Mouse (Mus musculus) heart, adult 11 months (tissue): Measurements from ENCODE around the gene Cdhr3.

Experiments
- DNase-seq: peaks from one replicate; pipeline ENCODE4 v3.0.0; 2022

Gene Cdhr3

DNA sequence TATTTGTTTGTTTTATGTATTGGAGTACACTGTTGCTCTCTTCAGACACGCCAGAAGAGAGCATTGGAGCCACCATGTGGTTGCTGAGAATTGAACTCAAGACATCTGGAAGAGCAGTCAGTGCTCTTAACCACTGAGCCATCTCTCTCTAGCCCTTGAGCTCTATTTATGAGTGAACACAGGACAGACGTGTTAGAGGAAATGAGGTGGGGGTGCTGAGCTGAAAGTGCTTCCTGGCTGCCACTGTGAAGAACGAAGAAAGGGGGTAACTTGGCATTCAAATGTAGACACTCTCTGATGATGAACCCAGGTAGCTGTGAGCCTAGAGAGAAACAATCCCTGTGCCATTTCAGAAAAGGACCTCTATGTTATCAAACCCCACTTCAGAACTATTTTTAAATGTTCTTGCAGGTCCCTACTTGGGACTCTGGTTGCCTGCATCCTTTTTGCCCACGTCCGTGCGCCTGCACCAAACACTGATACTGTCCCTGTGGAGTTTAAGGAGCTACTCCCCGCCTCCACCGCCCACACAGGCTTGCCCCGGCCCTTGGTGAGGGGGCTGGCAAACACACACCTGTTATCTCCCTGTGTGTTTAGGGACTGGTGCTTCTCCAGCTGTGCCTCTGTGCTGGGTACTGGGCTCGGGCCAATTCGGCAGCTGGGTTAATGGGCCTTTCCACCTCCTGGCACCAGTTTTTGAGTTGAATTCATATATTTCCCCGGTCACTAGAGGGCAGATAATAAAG is 58.2 kb downstream of the Cdhr3 start:
- peak; percentile 88 for DNase-seq

DNA sequence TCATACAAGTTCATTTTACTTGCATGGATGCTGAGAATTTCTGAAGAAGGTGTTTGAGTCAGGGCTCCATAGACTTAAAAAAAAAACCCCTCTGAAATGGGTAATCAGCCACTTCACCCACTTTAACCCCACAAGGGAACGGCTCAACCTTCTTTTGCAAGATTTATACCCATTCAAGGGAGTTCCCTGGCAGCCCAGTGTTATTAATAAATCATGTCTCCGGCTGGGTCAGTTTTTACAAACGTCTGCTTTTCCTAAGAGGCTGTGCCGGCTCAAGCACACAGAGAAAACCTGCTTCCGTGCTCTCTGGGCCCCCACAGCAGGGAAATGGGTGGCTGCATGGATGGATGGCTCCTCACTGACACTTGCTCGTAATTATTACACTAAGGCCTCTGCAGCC is 59.5 kb downstream of the Cdhr3 start:
- no peak for DNase-seq

DNA sequence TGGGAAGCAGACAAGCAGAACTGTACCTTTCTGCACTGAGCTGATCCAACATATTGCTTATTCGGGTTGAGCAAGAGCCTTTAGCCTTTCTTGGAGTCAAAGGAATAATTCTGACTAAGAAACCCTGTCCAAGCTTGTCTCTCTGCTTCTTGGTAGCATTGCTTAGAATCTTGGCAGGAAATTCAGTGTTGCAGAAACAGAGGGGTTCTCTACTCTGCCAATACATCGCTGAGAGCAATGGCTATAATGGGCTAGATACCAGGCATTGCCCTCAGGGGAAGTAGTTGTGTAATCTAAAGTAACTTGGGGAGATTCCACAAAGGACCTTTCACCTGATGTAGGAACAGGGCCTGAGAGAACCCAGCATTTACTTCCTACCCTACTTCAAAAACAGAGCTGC is 62.1 kb downstream of the Cdhr3 start:
- no peak for DNase-seq

DNA sequence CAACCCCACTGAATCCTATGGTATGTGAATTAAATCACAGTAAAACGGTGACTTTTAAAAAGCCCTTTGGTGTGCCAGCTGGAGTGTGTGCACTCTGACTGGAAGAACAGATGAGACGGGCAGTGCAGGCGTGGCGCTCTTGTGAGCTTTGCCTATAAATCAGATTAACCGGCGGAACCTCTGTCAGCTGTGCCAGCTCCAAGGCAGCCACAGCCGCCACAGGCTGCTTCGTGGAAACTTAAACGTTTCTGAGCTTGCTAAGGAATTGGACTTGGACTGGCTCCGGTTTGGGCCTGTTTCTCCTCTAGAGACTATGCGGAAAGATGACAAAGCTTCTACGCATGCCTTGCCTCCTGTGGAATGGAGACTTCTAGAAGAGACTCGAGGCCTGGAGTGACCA is 62.6 kb downstream of the Cdhr3 start:
- no peak for DNase-seq

DNA sequence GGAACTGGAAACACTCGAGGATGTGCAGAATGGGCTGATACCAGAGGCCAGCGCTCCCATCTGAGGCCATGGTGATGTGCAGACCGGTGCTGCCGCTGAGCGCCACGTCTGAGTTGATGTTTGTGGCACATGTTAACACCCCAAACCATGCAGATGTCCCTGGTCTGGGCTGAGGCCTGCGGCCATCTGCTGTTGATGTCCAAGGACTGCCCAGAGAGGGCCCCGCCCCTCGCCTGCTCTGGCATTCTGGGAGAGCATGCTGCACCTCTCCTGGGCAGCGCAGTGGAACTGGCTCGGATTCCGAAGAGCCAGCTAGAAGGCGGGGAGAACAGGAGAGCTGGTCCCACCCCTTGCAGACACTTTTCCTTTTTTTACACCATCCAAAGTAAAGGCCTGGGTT is 64.0 kb downstream of the Cdhr3 start:
- no peak for DNase-seq

DNA sequence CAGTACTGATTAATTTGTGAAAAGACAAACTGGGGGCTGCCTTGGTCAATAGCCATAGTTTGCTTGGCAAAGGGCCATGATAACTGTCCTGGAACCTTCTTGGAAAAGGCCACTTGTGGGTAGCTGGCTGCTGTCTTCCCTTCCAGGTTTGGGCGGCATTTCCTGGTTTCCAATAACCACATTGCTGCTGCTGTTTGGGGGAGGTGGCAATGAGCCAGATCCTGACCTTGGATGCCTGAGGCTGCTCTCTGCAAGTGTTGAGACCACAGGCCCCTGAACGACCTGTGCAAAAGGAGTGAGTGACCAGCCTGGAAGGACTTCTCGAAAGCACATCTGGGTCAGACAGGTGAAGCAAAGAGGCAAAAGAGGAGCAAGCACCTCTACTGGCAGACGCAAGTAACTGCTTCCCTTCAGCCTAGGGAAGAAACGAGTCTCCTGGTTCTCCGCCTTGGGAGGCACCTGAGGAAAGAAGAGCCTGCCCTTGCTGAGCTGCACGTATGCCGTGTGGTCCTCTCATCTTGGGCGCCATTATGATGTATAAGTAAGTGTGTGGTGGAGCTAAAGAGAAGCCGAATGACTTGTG is 64.5 kb downstream of the Cdhr3 start:
- no peak for DNase-seq

DNA sequence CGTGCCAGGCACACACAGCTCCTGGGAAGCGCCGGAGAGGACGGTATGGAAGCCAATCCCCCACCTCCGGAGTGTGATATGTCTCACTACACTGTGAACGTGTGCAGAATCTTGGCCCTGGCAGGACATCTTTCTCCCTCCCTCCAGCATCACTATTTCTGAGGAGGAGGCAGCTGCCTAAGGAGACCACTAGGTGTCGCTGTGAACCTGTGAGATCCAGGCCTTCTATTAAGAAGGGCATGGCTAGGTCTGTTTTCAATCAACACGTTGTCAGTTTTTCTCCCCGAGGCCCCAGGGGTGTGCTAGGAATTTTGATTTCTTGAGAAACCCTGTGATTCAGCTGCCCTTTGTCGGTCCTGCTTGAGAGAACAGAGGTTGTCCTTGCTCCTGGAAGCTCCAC is 65.6 kb downstream of the Cdhr3 start:
- DNase-seq = peak; percentile 97

DNA sequence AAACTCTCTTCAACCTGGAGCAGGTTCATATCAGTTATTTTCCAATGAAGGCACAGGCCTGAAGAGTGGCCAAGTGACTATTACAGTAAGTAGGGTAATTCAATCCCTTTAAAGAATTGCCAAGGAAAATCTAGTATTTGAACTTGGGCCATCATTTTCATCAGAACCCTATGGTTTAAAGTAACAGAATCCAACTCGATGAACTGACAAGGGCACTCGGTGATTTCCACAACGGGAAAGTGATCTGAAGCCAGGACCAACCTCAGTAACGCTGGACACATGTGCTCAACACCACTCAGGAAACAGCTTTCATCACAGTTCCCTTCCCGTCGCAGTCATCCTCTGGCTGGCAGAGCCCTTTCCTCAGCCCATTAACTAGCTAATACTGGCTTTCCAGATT is 68.2 kb downstream of the Cdhr3 start:
- DNase-seq = no peak

DNA sequence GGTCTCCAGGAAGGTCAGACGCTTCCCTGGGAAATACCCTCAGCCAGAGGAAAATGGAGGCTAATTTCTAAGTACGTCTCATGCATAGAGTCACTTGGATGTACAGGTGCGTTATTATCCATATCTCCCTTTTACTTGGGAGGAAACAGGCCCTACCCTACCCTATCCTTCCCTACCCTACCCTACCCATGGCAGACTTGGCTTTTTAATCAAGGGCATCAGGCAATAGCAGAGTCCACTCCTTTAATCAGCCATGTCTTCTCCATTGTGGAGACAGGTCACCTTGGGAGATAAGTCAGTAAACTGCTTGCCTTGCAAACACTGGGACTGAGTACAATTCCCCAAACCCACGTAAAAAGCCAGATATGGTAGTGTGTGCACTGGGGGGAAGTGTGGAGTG is 70.9 kb downstream of the Cdhr3 start:
- no peak for DNase-seq

DNA sequence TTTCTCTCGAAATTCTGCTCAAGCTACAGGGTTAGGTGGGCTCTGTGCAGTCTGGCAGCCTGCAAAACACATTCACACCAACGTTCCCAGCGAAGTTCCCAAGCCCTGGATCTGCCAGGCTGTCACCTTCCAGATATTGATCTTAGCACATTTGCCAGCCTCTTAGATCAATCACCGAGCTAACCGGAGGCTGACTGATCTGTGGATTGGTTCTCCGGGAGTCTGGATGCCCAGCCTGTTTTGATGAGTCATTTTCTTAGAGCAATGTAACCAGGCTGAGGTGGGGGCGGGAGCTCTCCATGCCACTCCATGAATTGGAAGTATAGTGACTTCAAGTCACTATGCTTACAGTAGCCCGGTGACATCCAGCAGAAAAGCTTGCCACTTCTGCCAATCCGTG is 71.5 kb downstream of the Cdhr3 start:
- DNase-seq = no peak

DNA sequence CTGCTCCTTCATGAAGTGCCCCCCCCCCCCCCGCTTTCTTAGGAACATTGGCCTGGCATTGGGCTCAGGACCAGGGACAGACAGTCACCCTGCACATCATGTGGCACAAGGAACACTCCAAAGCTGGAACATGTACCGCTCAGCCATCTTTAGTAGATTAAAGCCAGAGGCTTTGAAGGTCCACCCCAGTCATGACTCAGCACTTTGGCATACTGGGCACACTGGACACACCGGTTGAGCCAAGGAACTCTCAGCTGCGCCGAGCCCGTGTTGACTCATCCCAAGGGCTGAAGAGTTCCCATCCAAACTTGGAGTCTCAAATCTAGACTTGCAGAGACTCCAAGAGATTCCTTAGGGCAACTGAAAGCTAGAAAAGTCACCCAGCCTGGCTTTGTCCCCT is 72.7 kb downstream of the Cdhr3 start:
- DNase-seq = peak; percentile 97

DNA sequence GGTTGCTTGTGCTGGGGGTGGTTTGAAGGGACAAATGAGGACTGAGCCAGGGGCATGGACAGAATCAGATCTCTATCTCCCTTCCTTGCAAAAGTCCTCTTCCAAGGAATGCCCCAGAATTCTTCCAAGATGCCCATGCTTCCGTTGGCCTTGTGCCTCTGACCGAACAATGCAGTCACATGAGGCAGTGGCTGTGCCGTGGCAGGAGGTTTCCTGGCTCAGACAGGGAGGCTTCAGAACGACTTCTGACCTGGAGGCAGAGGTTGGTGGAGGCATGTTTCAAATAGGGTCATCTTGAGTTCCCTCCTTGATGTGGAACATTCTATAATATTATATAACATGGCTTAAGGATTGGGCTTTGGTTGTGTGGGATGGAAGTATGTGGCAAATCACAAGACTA is 74.1 kb downstream of the Cdhr3 start:
- DNase-seq = no peak

DNA sequence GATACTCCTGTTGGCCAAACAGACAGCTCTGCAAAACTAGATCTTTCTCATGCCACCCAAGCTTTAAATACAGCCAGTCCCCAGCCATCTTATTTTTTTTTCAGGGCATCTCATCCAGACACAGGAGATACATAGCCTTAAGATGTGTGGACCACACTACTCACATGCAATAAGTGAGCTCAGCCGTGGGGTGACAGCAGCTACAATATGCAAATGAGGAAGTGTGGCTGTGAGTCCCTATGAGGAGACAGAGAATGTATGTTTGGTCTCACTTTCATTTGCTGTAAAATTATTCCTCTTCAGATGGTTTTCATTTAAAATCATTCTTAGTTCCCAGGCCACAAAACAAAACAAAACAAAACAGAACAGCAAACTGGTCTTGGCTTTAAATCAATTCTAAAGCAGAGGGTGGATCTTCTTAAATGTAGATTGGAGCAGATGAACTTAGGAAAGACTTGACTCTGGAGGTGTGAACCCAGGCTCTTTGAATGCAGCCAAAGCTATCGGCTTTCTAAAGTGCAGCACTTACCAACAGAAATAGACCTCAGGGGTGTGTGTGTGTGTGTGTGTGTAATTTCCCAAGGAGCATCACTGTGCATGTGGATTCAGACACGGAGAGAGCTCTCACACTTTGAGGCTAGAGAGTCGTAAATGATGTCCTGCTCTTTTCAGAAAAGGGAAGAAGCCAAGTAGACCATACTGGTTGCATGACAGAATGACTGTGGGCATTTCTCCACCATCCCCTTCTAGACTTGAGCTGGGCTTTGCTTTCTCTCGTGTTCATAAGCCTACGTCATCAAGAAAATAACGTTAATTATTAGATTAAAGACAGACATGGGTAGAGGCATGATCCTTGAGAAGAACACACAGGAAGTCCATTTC is 75.6 kb downstream of the Cdhr3 start:
- DNase-seq = no peak

DNA sequence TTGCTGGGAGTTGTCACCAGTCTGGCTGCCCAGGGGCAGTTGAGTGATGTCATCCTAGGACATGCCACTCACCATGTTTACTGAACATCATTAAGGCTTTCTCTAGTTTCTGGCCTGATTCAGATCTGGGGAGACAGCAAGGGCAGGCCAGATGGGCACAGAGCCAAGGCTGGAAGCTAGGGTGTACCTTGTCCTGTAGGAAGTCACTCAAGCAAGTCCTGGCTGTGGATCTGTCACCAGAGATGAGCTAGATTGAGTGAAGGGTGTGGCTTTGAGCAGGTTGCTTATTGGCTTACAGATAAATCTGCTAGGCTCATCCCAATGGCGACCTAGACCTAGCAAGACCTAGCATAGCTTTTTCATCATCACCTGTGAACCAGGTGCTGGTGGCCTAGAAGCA is 77.6 kb downstream of the Cdhr3 start:
- no peak for DNase-seq

DNA sequence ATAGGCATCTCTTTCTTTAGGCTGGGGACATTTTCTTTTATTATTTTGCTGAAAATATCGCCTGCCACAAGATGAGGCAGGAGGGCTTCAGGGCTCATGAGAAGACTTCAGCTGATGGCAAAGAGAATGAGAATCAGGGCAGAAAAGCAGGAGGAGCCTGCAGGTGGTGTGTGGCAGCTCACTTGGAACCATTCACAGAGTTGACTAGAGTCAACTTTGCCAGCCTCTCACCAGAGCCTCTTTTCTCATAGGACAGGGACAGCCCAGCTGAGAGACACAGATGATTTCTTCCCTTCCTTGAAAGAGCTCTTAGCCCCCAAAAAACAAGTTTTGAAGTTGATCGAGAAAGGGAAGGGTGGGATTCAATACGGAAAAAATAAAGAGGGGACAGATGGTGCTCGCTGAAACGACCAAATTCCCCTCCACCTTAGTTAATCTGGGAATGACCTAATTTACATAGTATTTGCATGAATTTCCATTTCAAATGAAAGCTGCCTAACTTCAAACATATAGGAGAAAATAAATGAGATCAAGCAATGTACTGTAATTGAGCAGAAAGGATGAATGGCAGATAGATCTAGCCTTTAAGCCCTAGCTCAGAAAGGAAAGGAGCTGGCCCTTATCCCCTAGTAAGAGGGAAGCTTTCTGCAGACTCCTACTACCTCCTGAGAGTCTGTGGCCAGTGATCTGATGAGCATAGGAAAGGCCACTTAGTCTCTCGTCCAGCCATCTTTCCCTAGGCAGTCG is 78.5 kb downstream of the Cdhr3 start:
- DNase-seq = no peak

DNA sequence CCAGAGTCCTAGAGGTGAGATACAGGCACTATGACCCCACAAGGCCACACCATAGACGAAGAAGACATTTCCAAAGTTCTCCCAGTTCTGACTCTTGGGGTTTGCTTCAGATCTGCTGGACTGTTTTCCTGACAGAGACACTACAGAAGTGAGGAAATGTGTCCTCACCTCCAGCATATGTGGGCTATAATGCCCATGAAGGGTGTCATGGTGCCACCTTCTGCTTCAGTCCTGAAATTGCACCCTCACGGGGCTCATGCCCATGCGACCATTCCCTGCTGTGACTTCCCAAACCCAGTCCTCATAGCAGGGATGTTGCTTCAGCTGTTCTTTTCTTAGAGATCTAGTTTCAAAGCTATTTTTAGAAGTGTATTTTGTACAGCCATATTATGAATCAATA is 82.6 kb downstream of the Cdhr3 start:
- DNase-seq = peak; percentile 93

DNA sequence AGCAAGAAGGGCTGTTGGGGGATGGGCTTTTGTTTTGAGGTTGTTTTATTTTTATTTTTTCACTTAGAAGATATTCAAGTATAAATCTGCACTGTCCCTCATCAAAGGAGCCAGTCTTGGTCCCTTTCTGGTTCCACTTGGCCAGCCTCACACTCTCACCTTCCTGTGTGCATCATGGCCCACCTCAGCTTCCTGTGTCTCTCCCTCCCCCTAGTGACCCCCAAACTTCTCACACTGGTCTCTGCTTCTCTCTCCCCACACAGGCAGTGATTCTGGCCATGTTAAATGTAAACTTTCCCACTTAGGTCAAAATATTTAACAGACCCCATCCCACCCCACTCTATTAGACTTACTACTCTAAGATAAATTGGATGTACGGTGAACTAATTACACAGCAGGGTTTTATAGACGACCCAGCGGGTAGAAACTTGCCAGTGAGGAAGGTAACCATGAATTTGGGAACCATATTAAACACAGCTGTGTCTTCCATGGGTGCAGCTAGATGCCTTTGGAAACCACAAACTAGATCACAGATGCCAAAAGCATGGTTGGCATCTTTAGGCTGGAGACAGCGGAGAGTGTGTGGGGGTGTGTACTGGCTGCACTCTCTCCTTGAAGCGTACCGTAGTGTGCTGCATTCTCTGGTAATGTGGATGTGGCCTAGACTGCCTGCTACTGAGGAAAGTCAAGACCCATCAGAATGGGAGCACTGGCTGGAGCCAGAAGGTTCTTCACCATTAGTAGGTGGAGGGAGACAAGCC is 83.3 kb downstream of the Cdhr3 start:
- DNase-seq = peak; percentile 77

DNA sequence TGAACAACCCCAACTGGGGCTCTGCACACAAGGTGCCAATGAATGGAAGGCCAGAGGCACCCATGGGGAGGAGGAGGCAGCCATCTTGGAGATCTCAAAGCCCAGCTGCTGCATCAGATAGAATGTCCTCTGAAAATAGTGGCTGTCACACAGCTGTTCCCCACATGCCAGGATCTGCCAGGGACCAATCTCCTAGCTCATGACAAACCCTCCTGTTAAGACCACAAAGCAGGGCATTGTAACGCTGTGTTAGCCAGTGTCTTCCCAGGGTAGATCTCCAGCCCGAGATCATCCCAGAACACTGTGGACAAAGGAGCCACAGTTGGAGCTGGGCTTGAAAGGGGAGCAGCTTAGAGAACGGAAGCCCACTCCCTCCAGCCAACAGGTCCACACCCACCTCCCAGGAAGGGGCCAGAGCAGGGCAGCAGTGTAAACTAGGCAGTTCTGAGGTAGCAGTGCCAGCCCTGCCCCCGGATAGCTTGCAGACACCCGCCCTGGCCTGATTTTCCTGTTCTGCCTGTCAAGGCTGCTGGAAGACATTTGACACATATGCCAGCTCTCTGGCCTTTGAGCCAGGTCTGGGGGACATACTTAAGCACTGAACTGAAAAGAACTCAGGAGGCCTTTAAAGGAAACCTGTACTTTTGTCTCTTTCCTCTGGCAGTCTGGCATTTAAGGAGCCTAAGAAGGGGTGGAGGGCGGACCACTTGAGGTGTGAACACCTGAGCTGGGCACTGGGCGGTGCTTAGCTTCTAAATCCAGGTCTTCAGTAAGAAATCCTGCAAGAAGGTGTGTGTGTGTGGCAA is 84.2 kb downstream of the Cdhr3 start:
- peak; percentile 81 for DNase-seq

DNA sequence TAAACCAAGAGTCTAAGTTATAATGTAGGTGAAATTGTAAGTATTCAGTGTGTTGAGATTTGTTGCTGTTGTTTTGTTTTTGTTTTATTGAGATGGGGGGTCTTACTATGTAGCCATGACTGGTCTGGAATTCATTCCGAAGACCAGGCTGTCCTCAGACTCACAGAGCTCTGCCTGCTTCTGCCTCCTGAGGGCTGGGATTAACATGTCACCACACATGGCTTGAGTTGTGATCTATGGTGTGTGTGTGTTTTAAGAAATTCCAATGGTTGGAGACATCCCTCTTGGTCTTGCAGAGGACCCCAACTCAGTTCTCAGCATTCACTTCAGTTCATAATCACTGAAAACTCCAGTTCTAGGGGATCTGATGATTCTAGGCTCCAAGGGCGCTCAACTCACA is 85.5 kb downstream of the Cdhr3 start:
- peak; percentile 51 for DNase-seq

DNA sequence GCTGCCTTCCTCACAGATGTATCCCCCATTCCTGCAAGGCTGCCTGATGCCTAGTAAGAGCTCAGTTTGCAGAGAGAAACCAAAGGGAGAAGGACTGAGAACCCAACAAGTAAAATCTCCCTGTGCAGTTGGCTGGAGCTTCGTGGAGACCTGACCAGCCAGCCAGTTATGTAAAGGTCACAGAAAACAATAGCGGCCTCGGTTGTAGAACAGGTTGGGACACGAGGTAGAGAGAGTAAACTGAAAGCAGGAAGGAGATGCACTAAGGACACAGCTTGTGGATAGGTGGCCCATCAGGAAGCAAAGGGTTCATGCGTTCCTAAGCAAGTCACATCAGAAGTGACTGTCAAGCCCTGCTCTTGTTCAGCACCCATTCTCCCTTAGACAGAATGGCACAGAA is 86.8 kb downstream of the Cdhr3 start:
- no peak for DNase-seq

DNA sequence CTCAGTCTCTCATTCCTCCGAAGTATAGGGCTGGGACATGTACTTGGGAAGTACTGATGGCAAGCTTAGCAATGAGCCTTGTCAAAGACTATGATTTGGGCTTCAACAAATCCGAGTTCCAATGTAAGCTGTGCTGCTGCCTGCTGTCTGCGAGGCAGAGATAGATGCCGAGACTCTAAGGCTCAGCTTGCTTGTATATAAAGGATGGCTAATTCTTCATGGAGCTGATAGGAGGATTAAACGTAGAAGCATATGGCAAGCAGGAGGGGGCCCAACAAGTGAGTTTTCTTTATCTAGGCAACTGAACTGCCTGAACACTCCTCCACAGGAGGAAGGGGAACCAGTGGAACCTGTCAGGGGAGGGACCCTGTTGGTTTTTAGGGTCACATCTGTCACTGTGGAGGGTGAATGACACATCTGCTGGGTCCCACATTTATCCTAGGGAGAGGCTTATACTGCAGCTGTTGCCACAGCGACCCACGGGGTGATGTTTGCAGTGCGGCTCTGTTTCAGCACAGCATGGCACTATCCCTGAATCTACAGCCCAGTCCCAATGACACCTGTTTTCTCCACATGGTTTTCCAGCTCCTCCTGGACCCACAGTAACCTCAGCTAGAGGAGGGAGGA is 89.2 kb downstream of the Cdhr3 start:
- no peak for DNase-seq
